Mouse (Mus musculus) left cerebral cortex, adult 18-20 months (tissue): ENCODE results near the gene Fos. TPM values are rescaled to one million over a fixed set of nuclear protein-coding genes. Genes with fewer than 3 reads are reported as not detected.

ENCODE experiments used
- DNase-seq, 2 experiments: peaks; one replicate each; pipeline ENCODE4 v3.0.0; 2021 to 2022; ENCODE audit warnings: low spot score in 2 of 2, mixed read lengths in 1 of 2
- total RNA-seq, 2 experiments: library from RNA; stranded (reverse); gene quantifications; 2 replicates each; pipeline ENCODE4 v1.2.3; 2021

Gene Fos
- total RNA-seq, 2 experiments from 2014 or later, result 65.4 to 77.2 TPM

DNA sequence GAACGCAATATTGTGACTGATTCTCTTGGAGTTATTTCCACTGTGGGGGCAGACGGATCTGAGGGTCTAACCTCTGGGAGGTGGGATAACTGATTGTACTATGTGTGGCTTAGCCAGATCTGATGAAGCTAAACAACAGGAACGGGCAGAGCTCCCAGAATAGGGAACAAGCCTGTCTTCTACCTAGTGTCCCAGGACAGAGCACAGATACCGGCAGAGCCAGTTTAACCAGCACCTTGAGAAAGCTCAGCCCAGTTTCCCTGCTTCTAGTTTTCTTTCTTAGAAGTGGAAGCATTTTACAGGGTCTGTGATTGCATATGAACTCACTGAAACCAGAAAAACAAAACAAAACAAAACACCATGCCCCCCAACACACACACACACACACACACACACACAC, 13.9 kb upstream of the Fos start:
- DNase-seq, result no peak

DNA sequence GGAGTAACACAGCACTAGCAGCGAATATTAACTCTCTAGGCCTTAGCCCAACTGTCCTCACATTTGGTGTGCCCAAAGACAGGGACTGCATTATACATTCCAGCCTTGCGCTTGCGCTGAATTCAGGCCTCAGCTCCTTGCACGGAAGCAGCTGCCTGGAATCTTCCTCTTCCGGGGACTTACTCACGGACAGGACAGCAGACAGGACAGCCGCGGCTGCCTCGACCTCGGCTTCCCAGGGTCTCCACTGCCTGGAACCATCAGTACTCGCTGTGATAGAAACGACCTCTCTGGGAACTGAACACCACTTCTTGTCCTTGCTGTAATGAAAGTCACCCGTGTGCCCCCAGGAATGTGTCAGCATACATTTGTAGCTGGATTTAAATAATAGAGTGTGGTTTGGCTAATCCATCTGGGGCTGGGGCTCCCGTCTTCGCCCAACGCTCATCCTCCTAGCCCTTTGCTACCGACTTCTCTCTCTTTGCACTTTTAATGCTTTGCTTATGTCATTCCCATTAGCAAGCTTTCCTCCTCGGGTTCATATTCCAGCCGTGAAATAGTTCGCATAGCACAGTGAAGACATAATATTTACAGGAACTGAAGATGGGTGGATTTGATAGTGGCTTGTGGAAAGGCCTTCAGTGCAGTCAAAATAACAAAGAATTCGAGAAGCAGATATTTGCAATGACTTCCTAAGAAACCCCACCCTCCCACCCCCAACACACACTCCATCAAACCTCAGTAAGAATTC, 11.6 kb upstream of the Fos start:
- DNase-seq, result no peak

GRCm38 (mm10) chr12:85462802-85463201, 10.9 kb upstream of the Fos start:
- no peak for DNase-seq

DNA sequence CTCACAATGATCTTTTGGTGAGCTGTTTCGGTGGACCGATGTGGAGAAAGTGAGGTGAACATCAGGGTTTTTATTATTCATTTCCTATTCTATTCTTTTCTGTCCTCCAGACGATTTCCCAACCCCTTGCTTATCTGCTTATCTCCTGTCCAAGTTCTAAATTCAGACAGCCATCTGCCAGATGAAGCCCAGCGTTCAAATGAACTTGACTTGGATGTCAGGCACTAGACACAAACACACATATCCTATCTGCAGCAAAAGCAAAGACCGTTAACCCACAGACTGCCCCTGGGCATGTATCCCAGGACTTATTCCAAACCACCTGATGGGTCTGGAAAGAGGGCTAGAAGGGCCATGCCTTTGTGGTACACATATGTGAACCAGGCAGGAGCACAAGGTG, 9.3 kb upstream of the Fos start:
- DNase-seq, result no peak

DNA sequence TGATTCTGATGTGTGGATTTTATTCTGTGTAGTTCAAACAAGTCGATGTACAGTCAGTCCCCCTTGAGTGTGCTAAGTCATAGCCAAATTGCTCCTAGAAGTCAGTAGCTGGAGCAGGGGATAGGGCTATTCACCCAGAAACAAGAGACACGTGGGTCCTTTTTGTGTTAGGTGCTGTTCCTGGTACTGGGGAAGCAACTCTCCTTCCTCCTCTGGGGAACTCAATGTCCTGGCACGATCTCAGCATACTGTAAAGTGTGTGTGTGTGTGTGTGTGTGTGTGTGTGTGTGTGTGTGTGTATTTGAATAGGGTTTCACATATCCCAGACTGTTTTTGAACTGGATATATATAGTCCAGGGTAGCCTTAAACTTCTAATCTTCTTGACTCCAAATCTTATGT, 8.8 kb upstream of the Fos start:
- DNase-seq, result no peak

- DNase-seq, result peak; percentile 56 to 75
Measured at GRCm38 (mm10) chr12:85467854-85468253, 5.8 kb upstream of the Fos start.

- no peak for DNase-seq
Measured at GRCm38 (mm10) chr12:85468666-85469065, 5.0 kb upstream of the Fos start.

DNA sequence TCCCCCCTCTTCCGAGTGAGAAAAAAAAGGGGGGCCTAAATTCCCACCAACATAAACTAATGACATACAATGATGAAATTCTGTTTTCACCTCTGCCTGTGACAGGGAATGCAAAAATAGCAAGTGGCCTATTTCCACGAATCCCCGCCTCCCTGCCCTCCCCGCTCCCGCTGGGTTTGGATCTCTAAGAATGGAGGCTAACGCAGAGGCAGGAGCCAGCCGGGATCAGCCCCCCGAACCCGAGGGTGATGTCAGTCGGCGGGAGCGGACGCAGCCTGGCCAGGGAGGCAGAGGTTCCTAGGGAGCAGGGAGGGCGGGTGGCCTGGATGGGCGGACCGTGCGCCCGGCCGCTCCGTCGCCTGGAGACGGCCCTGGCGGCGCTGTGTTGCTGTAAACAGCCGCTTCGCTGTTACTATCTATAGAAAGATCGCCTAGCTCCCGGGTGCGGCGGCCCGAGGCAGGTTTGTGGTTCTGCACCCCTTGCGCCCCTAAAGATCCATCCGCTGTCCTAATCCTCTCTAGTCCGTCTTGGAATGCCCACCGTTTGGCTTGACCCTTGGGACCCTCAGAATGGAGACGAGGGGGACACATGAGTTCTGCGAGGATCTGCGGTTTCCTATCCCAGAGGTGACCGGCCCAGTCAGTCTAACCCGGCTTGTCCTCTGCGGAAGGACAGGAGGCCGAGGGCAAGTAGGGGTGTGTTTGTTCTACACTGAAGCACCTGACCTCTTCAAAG, 1.6 kb upstream of the Fos start:
- DNase-seq, result peak; percentile 34 to 52

DNA sequence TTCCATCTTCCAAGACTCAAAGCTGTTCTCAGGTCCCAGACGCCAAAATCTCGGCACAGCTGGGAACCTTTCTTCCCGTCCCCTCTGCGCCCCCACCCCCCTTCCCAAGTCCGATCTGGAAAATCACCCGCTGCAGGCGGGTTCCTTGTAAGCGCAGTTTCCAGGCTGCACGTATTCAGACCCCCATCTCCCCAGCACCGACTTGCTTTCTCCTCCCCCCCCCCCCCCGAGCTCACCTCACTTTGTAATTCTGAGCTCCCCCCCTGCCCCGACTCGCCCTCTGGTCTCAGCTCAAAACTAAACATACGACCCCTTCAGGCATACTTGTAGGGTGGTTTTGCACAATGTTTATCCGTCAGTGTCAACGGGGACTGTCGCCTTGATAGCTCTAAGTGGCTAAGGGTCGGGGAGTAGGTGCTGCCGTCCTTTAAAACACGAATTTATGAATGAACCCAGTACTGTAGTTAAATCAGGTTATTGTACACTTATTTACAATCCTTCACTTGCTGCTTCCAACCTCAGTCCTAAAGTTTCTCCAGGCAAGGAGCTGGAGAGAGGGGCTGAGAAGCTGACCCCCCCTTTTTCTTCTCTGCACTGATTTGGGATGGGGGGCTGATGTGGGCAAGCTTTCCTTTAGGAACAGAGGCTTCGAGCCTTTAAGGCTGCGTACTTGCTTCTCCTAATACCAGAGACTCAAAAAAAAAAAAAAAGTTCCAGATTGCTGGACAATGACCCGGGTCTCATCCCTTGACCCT, 857 bp upstream of the Fos start:
- no peak for DNase-seq

GRCm38 (mm10) chr12:85474298-85475231, 875 bp downstream of the Fos start:
- peak; percentile 74 to 84 for DNase-seq

DNA sequence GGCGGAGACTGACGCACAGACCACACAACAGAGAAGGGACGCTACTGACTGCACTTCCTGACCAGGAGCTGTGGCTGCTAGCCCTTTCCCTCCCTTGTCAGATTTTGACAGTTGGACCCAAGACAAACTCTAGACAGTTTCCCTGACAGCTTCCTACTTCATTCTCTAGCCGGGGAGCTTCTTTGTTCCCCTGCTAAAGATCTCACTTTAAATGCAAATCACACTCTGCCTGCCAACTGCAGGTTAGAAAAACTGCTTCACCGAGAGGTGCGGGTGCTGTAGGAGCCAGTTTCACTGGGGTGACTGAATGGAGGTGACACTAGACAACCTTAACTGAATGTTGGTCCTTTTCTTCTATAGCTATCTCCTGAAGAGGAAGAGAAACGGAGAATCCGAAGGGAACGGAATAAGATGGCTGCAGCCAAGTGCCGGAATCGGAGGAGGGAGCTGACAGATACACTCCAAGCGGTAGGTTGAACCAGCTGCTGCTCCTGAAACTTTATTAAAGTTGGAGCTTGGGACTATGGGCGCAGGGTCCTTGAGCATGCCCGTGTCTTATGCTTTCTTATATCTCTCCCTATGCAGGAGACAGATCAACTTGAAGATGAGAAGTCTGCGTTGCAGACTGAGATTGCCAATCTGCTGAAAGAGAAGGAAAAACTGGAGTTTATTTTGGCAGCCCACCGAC, 1.7 kb downstream of the Fos start:
- no peak for DNase-seq

DNA sequence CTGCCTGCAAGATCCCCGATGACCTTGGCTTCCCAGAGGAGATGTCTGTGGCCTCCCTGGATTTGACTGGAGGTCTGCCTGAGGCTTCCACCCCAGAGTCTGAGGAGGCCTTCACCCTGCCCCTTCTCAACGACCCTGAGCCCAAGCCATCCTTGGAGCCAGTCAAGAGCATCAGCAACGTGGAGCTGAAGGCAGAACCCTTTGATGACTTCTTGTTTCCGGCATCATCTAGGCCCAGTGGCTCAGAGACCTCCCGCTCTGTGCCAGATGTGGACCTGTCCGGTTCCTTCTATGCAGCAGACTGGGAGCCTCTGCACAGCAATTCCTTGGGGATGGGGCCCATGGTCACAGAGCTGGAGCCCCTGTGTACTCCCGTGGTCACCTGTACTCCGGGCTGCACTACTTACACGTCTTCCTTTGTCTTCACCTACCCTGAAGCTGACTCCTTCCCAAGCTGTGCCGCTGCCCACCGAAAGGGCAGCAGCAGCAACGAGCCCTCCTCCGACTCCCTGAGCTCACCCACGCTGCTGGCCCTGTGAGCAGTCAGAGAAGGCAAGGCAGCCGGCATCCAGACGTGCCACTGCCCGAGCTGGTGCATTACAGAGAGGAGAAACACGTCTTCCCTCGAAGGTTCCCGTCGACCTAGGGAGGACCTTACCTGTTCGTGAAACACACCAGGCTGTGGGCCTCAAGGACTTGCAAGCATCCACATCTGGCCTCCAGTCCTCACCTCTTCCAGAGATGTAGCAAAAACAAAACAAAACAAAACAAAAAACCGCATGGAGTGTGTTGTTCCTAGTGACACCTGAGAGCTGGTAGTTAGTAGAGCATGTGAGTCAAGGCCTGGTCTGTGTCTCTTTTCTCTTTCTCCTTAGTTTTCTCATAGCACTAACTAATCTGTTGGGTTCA, 2.5 kb downstream of the Fos start:
- DNase-seq, result no peak

DNA sequence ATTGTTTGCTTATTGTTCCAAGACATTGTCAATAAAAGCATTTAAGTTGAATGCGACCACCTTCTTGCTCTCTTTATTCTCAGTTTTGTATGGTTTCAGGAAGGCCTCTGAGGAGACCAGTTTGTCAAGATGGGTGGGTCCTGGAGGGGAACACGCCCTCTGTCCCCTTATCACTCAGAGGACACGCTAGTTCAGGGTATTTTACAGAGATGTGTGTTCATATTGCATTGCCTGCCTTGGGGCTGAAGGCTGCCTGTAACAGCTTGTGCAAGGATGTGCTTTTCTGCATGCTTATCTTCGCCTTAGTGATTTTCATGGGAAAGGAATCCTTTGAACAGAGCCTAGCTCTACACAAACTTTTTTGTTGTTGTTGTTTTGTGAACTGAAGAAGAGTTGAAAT, 3.5 kb downstream of the Fos start:
- DNase-seq, result no peak

GRCm38 (mm10) chr12:85477804-85478203, 4.1 kb downstream of the Fos start:
- no peak for DNase-seq

DNA sequence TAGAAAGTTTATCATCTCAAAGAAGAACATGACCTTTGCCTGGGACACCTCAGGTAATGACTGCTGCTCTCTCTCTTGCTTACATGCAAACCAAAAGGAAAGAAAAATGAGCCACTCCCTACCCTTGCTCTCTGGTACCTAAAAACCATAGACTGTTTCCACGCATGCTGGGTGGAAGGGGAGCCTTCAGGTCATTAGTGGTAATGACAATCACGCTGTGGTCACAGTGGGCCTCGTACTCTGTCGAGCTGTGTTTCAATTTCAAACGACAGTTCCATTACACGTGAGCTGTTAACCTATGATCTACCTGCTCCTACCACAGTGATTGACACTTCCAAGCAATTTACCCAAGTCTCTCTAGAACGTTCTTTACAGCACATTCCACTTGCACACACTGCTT, 5.0 kb downstream of the Fos start:
- no peak for DNase-seq

DNA sequence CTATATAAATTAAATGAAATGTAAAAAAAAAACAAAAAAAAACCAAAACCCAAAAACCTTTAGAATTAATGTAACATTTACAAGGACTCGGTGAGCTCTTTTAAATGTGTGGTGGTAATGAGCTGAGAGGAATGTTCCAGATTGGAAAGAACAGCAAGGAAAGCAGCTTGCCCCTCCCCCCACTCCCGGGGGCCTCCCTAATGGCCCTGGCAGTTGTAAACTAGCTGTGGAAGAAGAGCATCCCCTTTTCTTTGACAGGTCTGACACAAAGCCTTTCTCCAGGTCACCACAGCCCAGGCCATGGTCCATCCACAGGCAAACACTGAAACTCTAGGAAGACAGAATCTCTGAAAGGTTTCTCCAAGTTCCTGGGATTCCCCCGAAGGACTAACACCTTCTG, 5.5 kb downstream of the Fos start:
- no peak for DNase-seq

DNA sequence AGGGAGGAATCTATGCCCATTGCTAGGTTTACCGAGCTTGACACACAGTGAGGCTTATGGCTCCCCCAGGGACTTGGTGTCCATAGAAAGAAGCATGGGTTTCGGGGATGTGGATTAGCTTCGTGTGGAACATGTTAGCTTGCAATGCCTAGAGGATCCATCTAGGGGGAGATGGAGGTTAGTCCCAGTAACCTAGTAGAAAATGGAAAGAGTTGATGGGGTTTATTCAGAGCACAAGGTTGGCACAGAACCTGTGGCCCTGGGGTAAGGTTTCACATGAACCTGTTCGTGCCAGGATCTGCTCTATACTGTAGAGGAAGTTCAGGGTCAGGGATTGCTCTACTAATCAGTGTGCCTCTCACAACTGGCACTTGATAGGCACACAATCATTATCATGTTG, 9.5 kb downstream of the Fos start:
- no peak for DNase-seq

DNA sequence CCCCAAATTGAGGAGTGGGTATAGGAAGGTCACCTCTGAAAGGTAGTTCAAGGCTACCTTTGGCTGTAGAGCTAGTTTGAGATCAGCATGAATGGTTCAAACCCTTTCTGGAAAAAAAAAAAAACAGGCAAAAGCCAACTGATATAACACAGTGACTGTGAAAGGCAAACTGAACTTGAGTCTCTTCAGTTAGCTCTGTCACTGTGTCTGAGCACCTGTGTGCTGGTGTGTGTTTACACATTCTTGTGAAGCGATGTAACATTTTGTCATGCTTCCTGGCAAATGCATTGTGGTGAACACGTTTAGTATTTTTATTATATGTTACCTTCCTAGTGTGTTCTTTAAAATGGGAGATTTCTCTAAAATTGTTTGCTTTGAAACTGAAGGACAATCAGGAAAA, 11.0 kb downstream of the Fos start:
- no peak for DNase-seq
